Mouse (Mus musculus): ENCODE results near the gene Tmem132a. TPM values are rescaled to one million over a fixed set of nuclear protein-coding genes. Genes with fewer than 3 reads are reported as not detected.
A peak's percentile ranks its signal among the peaks of the same experiment; 100 is the strongest.

The Tmem132a gene
- total RNA-seq (2021): 100 to 1,000 TPM; 221 to 224 TPM
- long read RNA-seq, experiment 1, transcript Tmem132a-201 (11 exons, 3,657 nt): major isoform, 64 of 317 reads
- long read RNA-seq, experiment 1, partial matches to known transcripts: 153 of 317 reads
- long read RNA-seq, experiment 1, other reads (novel, unspliced or antisense): 97 of 317 reads
- long read RNA-seq, experiment 2, transcript Tmem132a-201 (11 exons, 3,657 nt): major isoform, 98 of 454 reads
- long read RNA-seq, experiment 2, partial matches to known transcripts: 178 of 454 reads
- long read RNA-seq, experiment 2, other reads (novel, unspliced or antisense): 178 of 454 reads

GRCm38 (mm10) chr19:10869886-10870527 lies at the start of gene Tmem132a:
TSS of gene Tmem132a (minus strand) at chr19:10869940.
- DNase-seq (ENCODE audit: low spot score in 2 of 2): no peak

- no peak for DNase-seq (ENCODE audit: low spot score in 2 of 2)
These were observed 48.7 kb upstream of the Tmem132a start for GRCm38 (mm10) chr19:10918321-10918991.

GRCm38 (mm10) chr19:10916506-10916905 lies 46.8 kb upstream of the Tmem132a start:
- DNase-seq (ENCODE audit: low spot score in 2 of 2): no peak

- DNase-seq (ENCODE audit: low spot score in 2 of 2): no peak
These were observed 45.1 kb upstream of the Tmem132a start for GRCm38 (mm10) chr19:10914870-10915269.

- no peak for DNase-seq (ENCODE audit: low spot score in 2 of 2)
These were observed 44.6 kb upstream of the Tmem132a start for GRCm38 (mm10) chr19:10914291-10914690.

GRCm38 (mm10) chr19:10909087-10909721 lies 39.5 kb upstream of the Tmem132a start:
- DNase-seq (ENCODE audit: low spot score in 2 of 2): no peak

GRCm38 (mm10) chr19:10907891-10908290 lies 38.2 kb upstream of the Tmem132a start:
- DNase-seq (ENCODE audit: low spot score in 2 of 2): peak in 1 of 2 experiments; percentile 37

GRCm38 (mm10) chr19:10905728-10906000 lies 35.9 kb upstream of the Tmem132a start:
- DNase-seq (ENCODE audit: low spot score in 2 of 2): no peak

- DNase-seq (ENCODE audit: low spot score in 2 of 2): peak; percentile 28 to 45
These were observed 35.4 kb upstream of the Tmem132a start for GRCm38 (mm10) chr19:10904927-10905727.

GRCm38 (mm10) chr19:10904512-10904911 lies 34.8 kb upstream of the Tmem132a start:
- no peak for DNase-seq (ENCODE audit: low spot score in 2 of 2)

GRCm38 (mm10) chr19:10901046-10901445 lies 31.3 kb upstream of the Tmem132a start:
- no peak for DNase-seq (ENCODE audit: low spot score in 2 of 2)

- no peak for DNase-seq (ENCODE audit: low spot score in 2 of 2)
These were observed 30.6 kb upstream of the Tmem132a start for GRCm38 (mm10) chr19:10900315-10900714.

- DNase-seq (ENCODE audit: low spot score in 2 of 2): no peak
These were observed 27.8 kb upstream of the Tmem132a start for GRCm38 (mm10) chr19:10897491-10897890.

GRCm38 (mm10) chr19:10896849-10897248 lies 27.1 kb upstream of the Tmem132a start:
- DNase-seq (ENCODE audit: low spot score in 2 of 2): no peak

GRCm38 (mm10) chr19:10895708-10896107 lies 26.0 kb upstream of the Tmem132a start:
- DNase-seq (ENCODE audit: low spot score in 2 of 2): no peak

- peak; percentile 99 for DNase-seq (ENCODE audit: low spot score in 2 of 2)
These were observed 25.3 kb upstream of the Tmem132a start, which contains the start of gene Prpf19 for GRCm38 (mm10) chr19:10895016-10895528. TSS of gene Prpf19 (plus strand) at chr19:10895231.

- DNase-seq (ENCODE audit: low spot score in 2 of 2): no peak
These were observed 22.5 kb upstream of the Tmem132a start for GRCm38 (mm10) chr19:10892201-10892600.

- peak; percentile 96 to 97 for DNase-seq (ENCODE audit: low spot score in 2 of 2)
These were observed 11.8 kb upstream of the Tmem132a start, which contains the start of gene Tmem109 for GRCm38 (mm10) chr19:10881426-10882154. TSS of gene Tmem109 (minus strand) at chr19:10882001.

GRCm38 (mm10) chr19:10880975-10881425 lies 11.3 kb upstream of the Tmem132a start:
- no peak for DNase-seq (ENCODE audit: low spot score in 2 of 2)
